Mouse (Mus musculus): ENCODE results near the gene Rnf222. TPM values are rescaled to one million over a fixed set of nuclear protein-coding genes. Genes with fewer than 3 reads are reported as not detected.

Gene Rnf222
- polyA plus RNA-seq, 1 experiment from 2014 or later: 0.64 TPM

Other genes with a start within 250 kb of the Rnf222 start
- 86.6 and 88.4 TPM in 2 replicates for gene Myh10, start 197.0 kb upstream of the Rnf222 start, polyA plus RNA-seq (2015; fragmentation: Nextera tagmentation; extraction: Ambion mirVana)
- gene Ndel1, start 16.7 kb upstream of the Rnf222 start, polyA plus RNA-seq (2015; fragmentation: Nextera tagmentation; extraction: Ambion mirVana): 78.7 and 80.4 TPM in 2 replicates
- gene Rpl26, start 13.0 kb downstream of the Rnf222 start, polyA plus RNA-seq (2015; fragmentation: Nextera tagmentation; extraction: Ambion mirVana): 1,013 and 1,066 TPM in 2 replicates
- gene Odf4, start 38.5 kb downstream of the Rnf222 start, polyA plus RNA-seq (2015; fragmentation: Nextera tagmentation; extraction: Ambion mirVana): not detected in 2 replicates
- 8.5 and 8.8 TPM in 2 replicates for gene Arhgef15, start 68.9 kb downstream of the Rnf222 start, polyA plus RNA-seq (2015; fragmentation: Nextera tagmentation; extraction: Ambion mirVana)
- 5.1 and 5.3 TPM in 2 replicates for gene Slc25a35, start 79.6 kb downstream of the Rnf222 start, polyA plus RNA-seq (2015; fragmentation: Nextera tagmentation; extraction: Ambion mirVana)
- gene Rangrf, start 86.6 kb downstream of the Rnf222 start, polyA plus RNA-seq (2015; fragmentation: Nextera tagmentation; extraction: Ambion mirVana): 55.9 and 63.0 TPM in 2 replicates
- 31.5 and 33.7 TPM in 2 replicates for gene Pfas, start 119.9 kb downstream of the Rnf222 start, polyA plus RNA-seq (2015; fragmentation: Nextera tagmentation; extraction: Ambion mirVana)
- gene Ctc1, start 127.4 kb downstream of the Rnf222 start, polyA plus RNA-seq (2015; fragmentation: Nextera tagmentation; extraction: Ambion mirVana): 40.3 and 45.5 TPM in 2 replicates
- gene Aurkb, start 157.1 kb downstream of the Rnf222 start, polyA plus RNA-seq (2015; fragmentation: Nextera tagmentation; extraction: Ambion mirVana): 134 and 146 TPM in 2 replicates
- gene Borcs6, start 171.2 kb downstream of the Rnf222 start, polyA plus RNA-seq (2015; fragmentation: Nextera tagmentation; extraction: Ambion mirVana): 10.3 and 10.7 TPM in 2 replicates
- 49.6 and 55.0 TPM in 2 replicates for gene Tmem107, start 182.3 kb downstream of the Rnf222 start, polyA plus RNA-seq (2015; fragmentation: Nextera tagmentation; extraction: Ambion mirVana)
- 68.5 and 84.6 TPM in 2 replicates for gene Vamp2, start 199.9 kb downstream of the Rnf222 start, polyA plus RNA-seq (2015; fragmentation: Nextera tagmentation; extraction: Ambion mirVana)
- 15.4 and 20.3 TPM in 2 replicates for gene Per1, start 206.7 kb downstream of the Rnf222 start, polyA plus RNA-seq (2015; fragmentation: Nextera tagmentation; extraction: Ambion mirVana)
- 0.76 and 1.0 TPM in 2 replicates for gene Hes7, start 231.9 kb downstream of the Rnf222 start, polyA plus RNA-seq (2015; fragmentation: Nextera tagmentation; extraction: Ambion mirVana)
- 0.37 TPM in 2 replicates for gene 9130213A22Rik, start 234.0 kb downstream of the Rnf222 start, polyA plus RNA-seq (2015; fragmentation: Nextera tagmentation; extraction: Ambion mirVana)
- 0.27 and 1.2 TPM in 2 replicates for gene Aloxe3, start 237.3 kb downstream of the Rnf222 start, polyA plus RNA-seq (2015; fragmentation: Nextera tagmentation; extraction: Ambion mirVana)

All from stomach, embryonic 15.5 days (tissue).